Mouse (Mus musculus): Measurements from ENCODE around the gene Gm9044.
"Not testable (repeated sequence)": the region's sequence is repeated elsewhere in the genome, so short reads cannot be mapped to it uniquely, and the experiment has no call there.

GRCm38 (mm10) chr10:118283016-118283415 lies 49.2 kb downstream of the Gm9044 start:
- TF ChIP-seq CTCF (IDR thresholded peaks at IDR 0.05; ENCODE audit: low read depth, low read length); POLR2A (IDR thresholded peaks at IDR 0.05; ENCODE audit: insufficient read depth, low read length): not testable (repeated sequence)

All from ES-Bruce4 (cell line).